Mouse (Mus musculus) adrenal gland, adult 18-20 months (tissue): ENCODE measurements around the gene Ubxn2a. TPM values are rescaled to one million over a fixed set of nuclear protein-coding genes. Genes with fewer than 3 reads are reported as not detected.

Source experiments
- DNase-seq, 2 experiments: peaks; one replicate each; pipeline ENCODE4 v3.0.0; 2021 to 2022; ENCODE audit warnings: low spot score in 2 of 2
- total RNA-seq, 2 experiments: library from RNA; stranded (reverse); gene quantifications; 1 replicate in 1 of 2; 2 replicates in 1 of 2; pipeline ENCODE4 v1.2.3; 2021

Gene Ubxn2a
- total RNA-seq, 2 experiments from 2014 or later = 56.2 to 65.5 TPM

- DNase-seq = no peak
Measured at GRCm38 (mm10) chr12:4840741-4841140, 66.8 kb downstream of the Ubxn2a start.

GRCm38 (mm10) chr12:4840010-4840409, 67.5 kb downstream of the Ubxn2a start:
- DNase-seq = no peak

GRCm38 (mm10) chr12:4836959-4837358, 70.5 kb downstream of the Ubxn2a start:
- DNase-seq = no peak

Other genes with a start within 250 kb of the Ubxn2a start
- gene Fam228a, start 169.3 kb downstream of the Ubxn2a start, total RNA-seq = under 1 TPM; 0.19 to 0.27 TPM
- 1 to 10 TPM in 1 of 2 experiments, under 1 TPM in 1; 0.86 to 1.1 TPM for gene Pfn4, start 138.7 kb downstream of the Ubxn2a start, total RNA-seq
- 1 to 10 TPM; 3.3 to 6.1 TPM for gene Fam228b, start 138.4 kb downstream of the Ubxn2a start, total RNA-seq
- gene Sf3b6, start 90.2 kb downstream of the Ubxn2a start, total RNA-seq = 100 to 1,000 TPM in 1 of 2 experiments, 10 to 100 TPM in 1; 94.2 to 110 TPM
- gene Fkbp1b, start 66.1 kb downstream of the Ubxn2a start, total RNA-seq = 1 to 10 TPM; 4.4 to 7.7 TPM
- gene Wdcp, start 64.4 kb downstream of the Ubxn2a start, total RNA-seq = 1 to 10 TPM; 8.5 to 8.9 TPM
- gene Mfsd2b, start 33.3 kb downstream of the Ubxn2a start, total RNA-seq = under 1 TPM; 0.89 to 0.99 TPM
- 10 to 100 TPM; 20.6 to 25.2 TPM for gene Atad2b, start 9.6 kb upstream of the Ubxn2a start, total RNA-seq